Mouse (Mus musculus) myocyte (in vitro differentiated cells): ENCODE results near the gene Stk11ip. TPM values are rescaled to one million over a fixed set of nuclear protein-coding genes. Genes with fewer than 3 reads are reported as not detected.
A peak's percentile ranks its signal among the peaks of the same experiment; 100 is the strongest.

ENCODE experiments used
- H3K27me3 ChIP-seq: one replicate; pipeline ENCODE4 v1.6.1; 2011; ENCODE audit not compliant: control insufficient read depth, insufficient read depth, insufficient read length
- H3K36me3 ChIP-seq: one replicate; pipeline ENCODE4 v1.6.1; 2011; ENCODE audit not compliant: control insufficient read depth, insufficient read depth
- H3K4me2 ChIP-seq: one replicate; pipeline ENCODE4 v1.6.1; 2011; ENCODE audit warnings: low read depth, control low read depth
- H3K4me3 ChIP-seq: one replicate; pipeline ENCODE4 v1.5.1; 2011; ENCODE audit warnings: mild to moderate bottlenecking, control low read depth, moderate library complexity
- H3K79me2 ChIP-seq: one replicate; pipeline ENCODE4 v1.6.1; 2011; ENCODE audit not compliant: control insufficient read depth, insufficient read depth
- H3ac ChIP-seq: one replicate; pipeline ENCODE4 v1.6.1; 2011; ENCODE audit not compliant: control insufficient read depth, insufficient read length
- CEBPB ChIP-seq: IDR thresholded peaks from 2 replicates; pipeline ENCODE4 v1.6.1; 2011; ENCODE audit warnings: mild to moderate bottlenecking, moderate library complexity; ENCODE audit not compliant: poor library complexity, insufficient read depth, severe bottlenecking
- E2F4 ChIP-seq: IDR thresholded peaks from one replicate; pipeline ENCODE4 v1.6.1; 2011; ENCODE audit warnings: mild to moderate bottlenecking, control low read depth, moderate library complexity; ENCODE audit not compliant: insufficient read depth
- MAX ChIP-seq: IDR thresholded peaks from one replicate; pipeline ENCODE4 v1.6.1; 2011; ENCODE audit warnings: low read depth, mild to moderate bottlenecking, control low read depth
- MYOD1 ChIP-seq, 3 experiments: IDR thresholded peaks; one replicate each; pipeline ENCODE4 v1.6.1; 2011; ENCODE audit warnings: control low read depth in 2 of 3, low read depth in 2 of 3, mild to moderate bottlenecking in 2 of 3, moderate library complexity in 1 of 3; ENCODE audit not compliant: insufficient read length in 2 of 3, control insufficient read depth in 1 of 3
- MYOG ChIP-seq, 3 experiments: IDR thresholded peaks; one replicate each; pipeline ENCODE4 v1.6.1; 2011; ENCODE audit warnings: control low read depth in 2 of 3, low read depth in 2 of 3, mild to moderate bottlenecking in 2 of 3; ENCODE audit not compliant: insufficient read length in 2 of 3, control insufficient read depth in 1 of 3, insufficient read depth in 1 of 3
- POLR2A ChIP-seq: IDR thresholded peaks from one replicate; pipeline ENCODE4 v1.6.1; 2011; ENCODE audit warnings: low read depth, mild to moderate bottlenecking, control low read depth, moderate library complexity; ENCODE audit not compliant: insufficient read length
- POLR2AphosphoS2 ChIP-seq: IDR thresholded peaks from one replicate; pipeline ENCODE4 v1.6.1; 2011; ENCODE audit warnings: low read depth, control low read depth; ENCODE audit not compliant: insufficient read length
- REST ChIP-seq: IDR thresholded peaks from one replicate; pipeline ENCODE4 v1.6.1; 2011; ENCODE audit warnings: mild to moderate bottlenecking, control low read depth, moderate library complexity; ENCODE audit not compliant: insufficient read depth, insufficient read length
- SRF ChIP-seq: IDR thresholded peaks from one replicate; pipeline ENCODE4 v1.6.1; 2011; ENCODE audit warnings: low read depth; ENCODE audit not compliant: control insufficient read depth, insufficient read length
- TCF12 ChIP-seq: IDR thresholded peaks from one replicate; pipeline ENCODE4 v1.6.1; 2011; ENCODE audit warnings: mild to moderate bottlenecking, control low read depth; ENCODE audit not compliant: poor library complexity, insufficient read depth, severe bottlenecking
- TCF3 ChIP-seq: IDR thresholded peaks from one replicate; pipeline ENCODE4 v1.6.1; 2011; ENCODE audit warnings: low read depth, control low read depth; ENCODE audit not compliant: insufficient read length
- USF1 ChIP-seq: IDR thresholded peaks from one replicate; pipeline ENCODE4 v1.6.1; 2011; ENCODE audit warnings: low read depth, mild to moderate bottlenecking, control low read depth, moderate library complexity
- polyA plus RNA-seq: library from polyadenylated mRNA; unstranded; fragments of >200 nt; fragmentation: generic; extraction: Trizol; gene quantifications from one replicate; pipeline ENCODE4 v1.2.1, GENCODE M21; 2012; ENCODE audit warnings: missing spikeins

Stk11ip gene
- polyA plus RNA-seq, 1 experiment = 33.3 TPM

- H3K27me3 ChIP-seq = peaks cover 6% of the 10 kb centered on the region
Measured at GRCm38 (mm10) chr1:75479635-75479989, 41.7 kb upstream of the Stk11ip start.

GRCm38 (mm10) chr1:75480036-75480435 is 41.3 kb upstream of the Stk11ip start:
- H3K36me3 ChIP-seq = peaks cover 4% of the 10 kb centered on the region
- TF ChIP-seq POLR2A (no peak), TCF3 (no peak), E2F4 (no peak), POLR2AphosphoS2 (no peak), CEBPB (no peak), MYOD1 (IDR thresholded peaks at IDR 0.05; ENCODE audit: control insufficient read depth in 1 of 3, insufficient read length in 2 of 3, low read depth in 2 of 3) (no peak), REST (no peak), USF1 (no peak), TCF12 (no peak), MYOG (IDR thresholded peaks at IDR 0.05; ENCODE audit: control insufficient read depth in 1 of 3, insufficient read depth in 1 of 3, insufficient read length in 2 of 3, low read depth in 2 of 3) (no peak), MAX (no peak), SRF (no peak)
- no peak overlapping the region for H3ac ChIP-seq
- H3K4me3 ChIP-seq = peak overlapping the region; percentile 28
- H3K79me2 ChIP-seq = peaks cover 6% of the 10 kb centered on the region
- H3K27me3 ChIP-seq = peaks cover 6% of the 10 kb centered on the region
- H3K4me2 ChIP-seq = peak overlapping the region; percentile 67

More at GRCm38 (mm10) chr1:75479635-75479989, 41.7 kb upstream of the Stk11ip start:
- TF ChIP-seq SRF = no peak
- TF ChIP-seq CEBPB = no peak
- no peak for TF ChIP-seq POLR2AphosphoS2
- TF ChIP-seq USF1 = no peak
- no peak for TF ChIP-seq POLR2A
- no peak for TF ChIP-seq MYOG (IDR thresholded peaks at IDR 0.05; ENCODE audit: control insufficient read depth in 1 of 3, insufficient read depth in 1 of 3, insufficient read length in 2 of 3, low read depth in 2 of 3)
- no peak for TF ChIP-seq E2F4
- TF ChIP-seq MAX = no peak
- no peak for TF ChIP-seq TCF12
- no peak for TF ChIP-seq REST
- no peak for TF ChIP-seq MYOD1 (IDR thresholded peaks at IDR 0.05; ENCODE audit: control insufficient read depth in 1 of 3, insufficient read length in 2 of 3, low read depth in 2 of 3)
- H3K4me2 ChIP-seq = peak overlapping the region; percentile 67
- peak overlapping the region; percentile 53 for H3ac ChIP-seq
- peak overlapping the region; percentile 28 for H3K4me3 ChIP-seq
- peaks cover 4% of the 10 kb centered on the region for H3K36me3 ChIP-seq
- H3K79me2 ChIP-seq = peaks cover 6% of the 10 kb centered on the region

GRCm38 (mm10) chr1:75480735-75481134 is 40.6 kb upstream of the Stk11ip start:
- H3K27me3 ChIP-seq = peaks cover 6% of the 10 kb centered on the region
- TF ChIP-seq POLR2AphosphoS2 (peak; percentile 34), SRF (no peak)
- H3K4me2 ChIP-seq = no peak overlapping the region
- no peak overlapping the region for H3ac ChIP-seq
- peaks cover 6% of the 10 kb centered on the region for H3K79me2 ChIP-seq
- H3K36me3 ChIP-seq = peaks cover 4% of the 10 kb centered on the region
- no peak overlapping the region for H3K4me3 ChIP-seq

- H3K79me2 ChIP-seq = no peaks in the 10 kb centered on the region
- H3K4me2 ChIP-seq = peak overlapping the region; percentile 83
- H3K27me3 ChIP-seq = peaks cover 6% of the 10 kb centered on the region
- no peak overlapping the region for H3K4me3 ChIP-seq
- H3K36me3 ChIP-seq = no peaks in the 10 kb centered on the region
- no peak for TF ChIP-seq MYOD1 (IDR thresholded peaks at IDR 0.05; ENCODE audit: control insufficient read depth in 1 of 3, insufficient read length in 2 of 3, low read depth in 2 of 3)
- no peak for TF ChIP-seq REST
- no peak for TF ChIP-seq POLR2AphosphoS2
- TF ChIP-seq MAX = no peak
- H3ac ChIP-seq = no peak overlapping the region
Measured at GRCm38 (mm10) chr1:75486561-75486960, 34.8 kb upstream of the Stk11ip start.

GRCm38 (mm10) chr1:75487040-75487404 is 34.3 kb upstream of the Stk11ip start:
- no peaks in the 10 kb centered on the region for H3K79me2 ChIP-seq
- no peaks in the 10 kb centered on the region for H3K36me3 ChIP-seq
- peak overlapping the region; percentile 83 for H3K4me2 ChIP-seq
- H3K27me3 ChIP-seq = peaks cover 6% of the 10 kb centered on the region
- no peak for TF ChIP-seq POLR2AphosphoS2
- no peak for TF ChIP-seq CEBPB
- no peak for TF ChIP-seq POLR2A
- TF ChIP-seq MYOG (IDR thresholded peaks at IDR 0.05; ENCODE audit: control insufficient read depth in 1 of 3, insufficient read depth in 1 of 3, insufficient read length in 2 of 3, low read depth in 2 of 3) = no peak
- no peak for TF ChIP-seq TCF3
- no peak for TF ChIP-seq USF1
- no peak for TF ChIP-seq MYOD1 (IDR thresholded peaks at IDR 0.05; ENCODE audit: control insufficient read depth in 1 of 3, insufficient read length in 2 of 3, low read depth in 2 of 3)
- TF ChIP-seq TCF12 = no peak
- TF ChIP-seq SRF = no peak
- TF ChIP-seq MAX = no peak
- TF ChIP-seq REST = no peak
- no peak for TF ChIP-seq E2F4
- H3ac ChIP-seq = no peak overlapping the region
- peak overlapping the region; percentile 17 for H3K4me3 ChIP-seq
